Mouse (Mus musculus): ENCODE data around the gene Ccnc. TPM values are rescaled to one million over a fixed set of nuclear protein-coding genes. Genes with fewer than 3 reads are reported as not detected.
A peak's percentile ranks its signal among the peaks of the same experiment; 100 is the strongest.
"Not testable (repeated sequence)": the region's sequence is repeated elsewhere in the genome, so short reads cannot be mapped to it uniquely, and the experiment has no call there.

The Ccnc gene
- polyA plus RNA-seq, 1 experiment from 2014 or later: 67.9 TPM

DNA sequence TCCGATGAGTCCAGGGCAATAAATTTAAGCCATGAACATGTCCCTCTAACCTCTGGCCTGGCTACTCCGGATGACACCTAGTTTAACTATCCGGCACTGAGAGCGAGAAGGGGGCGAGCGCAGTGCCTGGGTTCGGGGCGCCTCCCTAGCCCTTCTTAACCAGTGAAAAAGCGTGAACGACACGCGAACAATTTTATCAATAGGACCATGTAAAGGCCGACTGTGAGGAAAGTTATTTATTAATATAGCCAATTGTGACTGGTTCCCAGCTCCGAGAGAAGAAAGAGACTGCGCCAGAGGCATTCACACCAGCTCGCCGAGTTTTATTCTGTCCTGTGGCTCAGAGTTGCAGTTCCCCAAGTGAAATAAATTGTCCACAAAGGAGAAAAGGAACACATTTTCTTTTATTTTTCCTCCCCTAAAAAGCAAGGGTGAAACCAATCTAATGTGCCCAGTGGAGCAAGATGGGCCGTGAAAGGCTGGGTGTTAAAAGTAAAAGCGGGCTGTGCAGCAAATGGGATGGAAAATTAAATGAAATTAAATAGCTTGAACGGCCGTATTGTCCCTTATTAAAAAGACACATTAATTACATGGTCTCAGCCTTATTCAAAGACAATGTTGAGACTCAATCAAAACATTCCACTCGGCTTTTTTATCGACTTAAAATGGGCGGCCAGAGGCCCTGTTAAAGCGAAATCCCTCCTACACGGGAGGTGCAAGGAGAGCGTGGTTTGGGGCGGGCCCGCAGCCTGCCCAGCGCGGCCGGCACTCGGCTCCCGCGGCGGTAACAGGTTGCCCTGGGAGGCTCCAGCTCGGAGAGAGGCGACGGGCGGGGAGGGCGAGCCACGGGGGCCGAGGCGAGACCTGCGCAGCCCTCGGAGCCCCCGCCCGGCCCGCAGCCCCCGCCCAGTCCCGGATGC lies 39.5 kb upstream of the Ccnc start:
- H3K27ac ChIP-seq (replicated peaks): peak overlapping the region; percentile 73
- WGBS: 1% methylated on average over 51 of the region's 51 CpGs
- peaks cover 51% of the 10 kb centered on the region for H3K4me1 ChIP-seq

DNA sequence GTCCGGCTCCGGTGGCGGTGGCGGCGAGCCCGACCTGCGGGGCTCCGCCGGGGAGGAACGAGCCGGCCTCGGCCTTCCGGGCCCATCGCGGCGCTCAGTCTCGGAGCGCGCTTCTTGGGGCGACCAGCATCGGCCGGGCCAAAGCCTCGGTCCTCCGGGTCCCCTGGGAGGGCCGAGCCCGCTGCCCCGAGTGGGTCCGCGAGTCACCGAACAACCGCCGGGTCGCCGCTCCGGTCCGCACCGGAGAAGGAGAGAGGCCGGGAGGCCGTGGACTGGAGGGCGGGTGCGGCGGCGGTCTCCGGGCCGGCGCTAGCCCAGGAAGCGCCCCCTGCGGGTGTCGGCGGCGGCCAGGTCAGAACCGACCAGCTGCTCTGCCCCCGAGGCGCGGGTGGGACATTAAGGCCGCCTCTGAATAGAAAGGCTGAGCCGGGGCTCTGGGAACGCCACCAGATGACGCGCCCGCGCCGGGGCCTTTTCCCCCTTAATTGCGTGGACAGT lies 38.7 kb upstream of the Ccnc start:
- H3K4me1 ChIP-seq: peaks cover 51% of the 10 kb centered on the region

More for the DNA sequence above, 39.5 kb upstream of the Ccnc start:
- H3K27me3 ChIP-seq (ENCODE audit: low read depth, poor library complexity, severe bottlenecking): peaks cover 100% of the 10 kb centered on the region
- H3K4me3 ChIP-seq: peak overlapping the region; percentile 64
- H3K36me3 ChIP-seq: no peaks in the 10 kb centered on the region
- H3K9me3 ChIP-seq (replicated peaks): no peaks in the 10 kb centered on the region
- DNase-seq (ENCODE audit: low spot score): peak; percentile 72

DNA sequence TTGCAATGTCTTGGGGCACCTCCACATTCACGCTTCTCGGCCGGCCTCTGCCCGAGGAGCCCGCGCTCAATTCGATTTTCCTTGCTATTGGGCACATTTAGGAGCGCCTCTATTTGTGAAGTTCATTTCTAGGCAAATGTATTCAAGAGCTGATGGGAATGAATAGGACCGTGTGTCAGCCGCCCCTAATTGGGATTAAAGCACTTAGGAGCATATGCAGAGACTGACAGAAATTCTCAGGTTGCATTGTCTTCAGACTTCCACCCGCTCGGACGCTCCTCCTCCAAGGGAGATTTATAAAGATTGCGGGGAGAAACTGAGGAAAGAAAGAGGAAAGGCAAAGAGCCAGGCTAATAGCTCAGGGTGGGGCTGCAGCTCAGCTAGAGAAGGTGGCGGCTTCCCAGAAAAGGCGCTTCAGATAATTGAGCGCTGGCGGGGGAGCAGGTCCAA lies 38.0 kb upstream of the Ccnc start:
- H3K4me1 ChIP-seq: peaks cover 49% of the 10 kb centered on the region
- H3K27ac ChIP-seq (replicated peaks): no peak overlapping the region
- no peaks in the 10 kb centered on the region for H3K9me3 ChIP-seq (replicated peaks)
- H3K27me3 ChIP-seq (ENCODE audit: low read depth, poor library complexity, severe bottlenecking): peaks cover 97% of the 10 kb centered on the region
- peak overlapping the region; percentile 64; the same call in 1 of the 2 replicates for H3K4me3 ChIP-seq
- WGBS: under 1% methylated on average over 18 of the region's 18 CpGs
- DNase-seq (ENCODE audit: low spot score): peak; percentile 56
- no peaks in the 10 kb centered on the region for H3K36me3 ChIP-seq

More for the DNA sequence above, 38.7 kb upstream of the Ccnc start:
- Histone ChIP-seq H3K9me3 (replicated peaks) (no peaks in the 10 kb centered on the region), H3K27ac (replicated peaks) (peak overlapping the region; percentile 73), H3K36me3 (no peaks in the 10 kb centered on the region), H3K27me3 (ENCODE audit: low read depth, poor library complexity, severe bottlenecking) (peaks cover 100% of the 10 kb centered on the region), H3K4me3 (peak overlapping the region; percentile 64)
- under 1% methylated on average over 64 of the region's 64 CpGs for WGBS
- DNase-seq (ENCODE audit: low spot score): peak; percentile 81

DNA sequence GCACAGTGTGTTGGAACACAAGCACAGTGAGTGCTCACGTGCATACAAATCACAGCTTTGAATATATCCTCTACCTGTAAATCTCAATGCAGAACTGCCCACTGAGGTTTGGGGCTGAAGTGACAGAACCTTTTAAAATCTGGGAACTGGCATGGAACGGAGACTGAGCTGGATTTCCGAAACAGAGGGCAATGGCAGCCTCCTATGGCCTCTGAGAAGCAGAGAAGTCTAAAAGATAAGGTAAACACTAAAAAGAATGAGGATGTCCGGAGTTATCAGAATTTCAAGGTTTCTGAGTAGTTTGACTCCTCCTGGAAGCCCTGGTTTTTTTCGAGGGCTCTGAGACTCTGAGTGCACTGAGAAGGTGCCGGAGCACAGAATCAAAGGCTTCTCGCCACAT lies 37.3 kb upstream of the Ccnc start:
- Histone ChIP-seq H3K4me1 (peaks cover 45% of the 10 kb centered on the region), H3K27ac (replicated peaks) (no peak overlapping the region), H3K4me3 (no peak overlapping the region), H3K9me3 (replicated peaks) (no peaks in the 10 kb centered on the region), H3K27me3 (ENCODE audit: low read depth, poor library complexity, severe bottlenecking) (peaks cover 97% of the 10 kb centered on the region), H3K36me3 (no peaks in the 10 kb centered on the region)
- peak; percentile 18 for DNase-seq (ENCODE audit: low spot score)
- WGBS: 8% methylated on average over 7 of the region's 7 CpGs

DNA sequence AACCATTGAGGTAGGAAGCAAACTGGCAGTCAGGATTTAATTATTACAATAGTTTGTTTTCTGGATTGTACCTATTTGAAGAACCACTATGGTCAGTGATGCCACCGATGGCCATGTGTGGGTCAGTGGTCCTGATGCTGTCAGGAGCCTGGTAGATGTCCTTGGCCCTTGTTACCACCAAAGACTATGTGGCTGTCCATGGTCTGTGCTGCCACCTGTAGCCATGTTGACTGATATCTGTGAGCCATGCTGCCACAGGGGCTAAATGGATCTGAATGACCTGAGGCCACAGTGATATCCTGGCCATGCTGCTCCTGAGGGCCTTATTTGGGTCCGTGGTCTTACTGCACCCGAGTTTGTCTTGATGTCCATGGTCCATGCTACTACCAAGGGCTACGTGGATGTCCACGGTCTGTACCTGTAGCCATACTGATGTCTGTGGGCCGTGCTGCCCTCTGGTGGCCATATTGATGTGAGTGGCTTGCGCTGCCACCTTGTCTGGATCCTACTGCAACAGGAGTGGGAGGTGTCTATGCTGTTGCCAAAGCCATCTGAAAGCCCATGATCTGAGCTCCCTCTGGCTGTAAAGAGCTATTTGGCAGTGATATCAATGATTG lies 31.8 kb upstream of the Ccnc start:
- Histone ChIP-seq H3K27me3 (ENCODE audit: low read depth, poor library complexity, severe bottlenecking) (peaks cover 43% of the 10 kb centered on the region), H3K4me1 (no peaks in the 10 kb centered on the region), H3K9me3 (replicated peaks) (no peaks in the 10 kb centered on the region), H3K36me3 (no peaks in the 10 kb centered on the region), H3K27ac (replicated peaks) (no peak overlapping the region), H3K4me3 (no peak overlapping the region)
- 39% methylated on average over 7 of the region's 7 CpGs for WGBS
- peak; percentile 46 for DNase-seq (ENCODE audit: low spot score)

DNA sequence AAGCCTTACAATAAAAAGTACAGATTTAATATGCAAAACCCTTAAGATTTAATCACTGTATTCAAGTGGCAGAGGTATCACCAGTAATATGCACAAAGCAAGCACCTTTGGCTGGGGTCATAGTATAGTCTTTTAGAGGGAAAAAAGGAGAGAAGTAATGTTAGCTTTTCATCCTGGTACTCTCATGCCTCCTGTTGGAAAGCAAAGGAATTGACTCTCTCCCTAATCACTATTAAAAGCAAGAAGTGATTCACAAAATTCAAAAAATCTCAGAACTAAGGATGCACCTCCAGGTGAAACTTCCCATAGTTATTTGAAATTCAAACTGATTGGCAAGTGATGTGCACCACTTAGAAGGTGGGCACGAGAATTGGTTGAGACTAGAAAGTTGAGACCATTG lies 22.5 kb upstream of the Ccnc start:
- 53% methylated on average over 1 of the region's 1 CpGs for WGBS
- H3K9me3 ChIP-seq (replicated peaks): no peaks in the 10 kb centered on the region
- no peaks in the 10 kb centered on the region for H3K36me3 ChIP-seq
- no peak overlapping the region for H3K27ac ChIP-seq (replicated peaks)
- no peaks in the 10 kb centered on the region for H3K4me1 ChIP-seq
- no peak overlapping the region for H3K4me3 ChIP-seq
- no peaks in the 10 kb centered on the region for H3K27me3 ChIP-seq (ENCODE audit: low read depth, poor library complexity, severe bottlenecking)
- DNase-seq (ENCODE audit: low spot score): no peak

DNA sequence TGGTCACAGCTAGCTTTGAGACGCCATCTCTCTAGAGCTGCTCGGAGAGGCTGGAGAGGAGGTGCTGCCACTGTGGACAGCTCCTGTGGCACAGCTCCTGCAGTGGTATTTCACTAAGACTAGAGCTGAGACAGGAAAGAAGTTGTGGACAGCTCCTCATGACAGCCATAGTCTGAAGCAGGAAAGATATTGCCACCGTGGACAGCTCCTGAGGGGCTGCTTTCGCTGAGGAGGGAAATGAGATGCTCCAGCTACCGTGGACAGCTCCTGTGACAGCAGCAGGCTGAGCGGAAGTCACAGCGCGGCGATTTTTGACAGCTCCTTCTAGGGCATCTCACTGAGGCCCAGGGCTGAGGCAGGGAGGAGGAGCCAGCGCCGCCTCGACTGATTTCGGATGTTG lies 15.4 kb upstream of the Ccnc start:
- Histone ChIP-seq H3K27me3 (ENCODE audit: low read depth, poor library complexity, severe bottlenecking) (0 out of 2 replicates have a peak, but pooled peaks cover 3% of the 10 kb centered on the region), H3K27ac (replicated peaks) (no peak overlapping the region), H3K4me3 (peak overlapping the region; percentile 33), H3K36me3 (no peaks in the 10 kb centered on the region), H3K9me3 (replicated peaks) (no peaks in the 10 kb centered on the region), H3K4me1 (peaks cover 12% of the 10 kb centered on the region)
- DNase-seq (ENCODE audit: low spot score): peak; percentile 80
- 6% methylated on average over 13 of the region's 13 CpGs for WGBS

DNA sequence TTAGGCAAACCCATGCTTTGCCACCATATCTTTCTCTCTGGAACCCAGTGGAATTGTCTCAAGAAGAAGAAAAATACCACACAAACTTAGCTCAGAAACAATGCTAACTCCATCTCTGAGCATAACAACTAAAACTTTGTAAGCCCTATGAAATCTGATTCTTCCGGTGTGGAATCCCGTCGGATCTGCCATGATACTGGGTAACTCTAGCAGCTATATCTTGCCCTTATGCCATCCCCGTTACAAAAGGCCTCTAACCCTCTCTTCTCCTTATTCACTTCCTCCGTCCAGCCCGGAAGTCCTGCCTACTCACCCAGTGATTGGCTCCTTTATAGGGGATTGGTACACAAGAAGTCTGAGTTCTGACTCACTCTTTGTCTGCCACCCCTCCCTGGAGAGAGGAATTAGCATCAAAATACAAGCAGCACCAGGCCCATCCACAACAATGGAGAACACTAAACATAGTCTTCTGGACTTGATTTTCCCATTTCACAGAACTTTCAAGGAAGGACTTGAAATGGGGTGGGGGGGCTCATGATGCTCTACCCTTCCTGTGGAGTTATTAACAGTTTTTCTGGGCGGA lies 4.7 kb upstream of the Ccnc start:
- no peaks in the 10 kb centered on the region for H3K36me3 ChIP-seq
- H3K27me3 ChIP-seq (ENCODE audit: low read depth, poor library complexity, severe bottlenecking): no peaks in the 10 kb centered on the region
- peak; percentile 31 for DNase-seq (ENCODE audit: low spot score)
- no peaks in the 10 kb centered on the region for H3K9me3 ChIP-seq (replicated peaks)
- peaks cover 10% of the 10 kb centered on the region for H3K4me1 ChIP-seq
- 45% methylated on average over 7 of the region's 7 CpGs for WGBS
- H3K4me3 ChIP-seq: peak overlapping the region; percentile 23; the same call in 1 of the 2 replicates
- peak overlapping the region; percentile 59 for H3K27ac ChIP-seq (replicated peaks)

DNA sequence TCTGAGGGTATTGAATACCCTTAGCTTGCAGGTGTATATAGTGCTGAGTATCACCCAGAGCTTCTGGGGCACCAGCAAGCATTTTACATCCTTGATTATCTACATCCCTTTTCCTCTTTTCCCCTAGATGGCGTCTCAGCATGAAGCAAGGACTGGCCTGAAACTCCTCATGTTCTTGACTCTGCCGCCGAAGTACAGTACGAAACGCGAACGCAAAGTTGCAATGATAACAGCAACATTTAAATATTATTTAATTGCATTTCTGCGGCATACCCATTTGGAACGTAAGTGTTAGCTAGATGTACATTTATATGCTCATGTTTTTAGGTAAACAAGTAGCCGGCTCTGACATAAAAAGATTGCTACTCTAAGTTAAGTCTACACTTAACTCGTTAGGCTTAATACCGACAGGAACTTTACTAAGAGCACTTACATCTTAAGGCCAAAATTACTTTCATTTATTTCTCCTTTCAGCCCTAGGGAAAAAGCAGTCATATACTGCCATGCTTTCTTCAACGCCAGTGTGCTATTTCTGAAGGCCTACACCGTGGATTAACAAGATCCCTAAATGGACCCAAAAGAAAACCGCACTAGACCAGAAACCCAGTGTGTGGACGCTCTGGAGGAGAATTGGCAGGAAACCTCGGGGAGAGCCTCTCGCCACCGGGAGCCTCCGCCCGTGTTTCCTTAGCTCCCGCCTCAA lies 438 bp upstream of the Ccnc start:
- Histone ChIP-seq H3K4me1 (peaks cover 23% of the 10 kb centered on the region), H3K27me3 (ENCODE audit: low read depth, poor library complexity, severe bottlenecking) (no peaks in the 10 kb centered on the region), H3K27ac (replicated peaks) (peak overlapping the region; percentile 92), H3K4me3 (peak overlapping the region; percentile 87), H3K36me3 (peaks cover 4% of the 10 kb centered on the region), H3K9me3 (replicated peaks) (no peaks in the 10 kb centered on the region)
- WGBS: 2% methylated on average over 22 of the region's 22 CpGs
- peak; percentile 33 for DNase-seq (ENCODE audit: low spot score)

DNA sequence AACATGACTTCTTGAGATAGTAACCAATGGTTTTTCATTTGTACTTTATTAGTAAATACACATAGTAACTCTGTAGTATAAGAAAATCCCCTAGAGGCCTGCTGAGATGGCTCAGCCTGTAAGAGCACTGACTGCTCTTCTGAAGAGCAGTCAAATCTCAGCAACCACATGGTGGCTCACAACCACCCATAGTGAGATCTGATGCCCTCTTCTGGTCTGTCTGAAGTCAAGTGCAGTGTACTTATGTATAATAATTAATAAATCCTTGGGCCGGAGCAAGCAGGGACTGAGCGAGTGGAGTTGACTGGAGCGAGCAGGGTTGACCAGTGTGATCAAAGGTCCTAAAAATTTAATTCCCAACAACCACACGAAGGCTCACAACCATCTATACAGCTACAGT lies 11.7 kb downstream of the Ccnc start:
- no peaks in the 10 kb centered on the region for H3K4me1 ChIP-seq
- no peaks in the 10 kb centered on the region for H3K9me3 ChIP-seq (replicated peaks)
- H3K27me3 ChIP-seq (ENCODE audit: low read depth, poor library complexity, severe bottlenecking): no peaks in the 10 kb centered on the region
- no peak overlapping the region for H3K27ac ChIP-seq (replicated peaks)
- WGBS: 96% methylated on average over 4 of the region's 4 CpGs
- no peak overlapping the region for H3K4me3 ChIP-seq
- no peak for DNase-seq (ENCODE audit: low spot score)
- peaks cover 80% of the 10 kb centered on the region for H3K36me3 ChIP-seq

DNA sequence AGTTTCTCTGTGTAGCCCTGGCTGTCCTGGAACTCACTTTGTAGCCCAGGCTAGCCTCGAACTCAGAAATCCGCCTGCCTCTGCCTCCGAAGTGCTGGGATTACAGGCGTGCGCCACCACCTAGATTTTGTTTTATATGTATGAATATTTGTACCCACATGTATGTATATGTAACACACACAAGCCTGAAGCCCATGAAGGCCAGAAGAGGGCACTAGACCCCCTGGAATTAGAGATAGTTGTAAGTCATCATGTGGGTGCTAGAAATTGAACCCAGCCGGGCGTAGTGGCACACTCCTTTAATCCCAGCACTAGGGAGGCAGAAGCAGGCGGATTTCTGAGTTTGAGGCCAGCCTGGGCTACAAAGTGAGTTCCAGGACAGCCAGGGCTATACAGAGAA lies 16.6 kb downstream of the Ccnc start:
- not testable (repeated sequence) for H3K27ac ChIP-seq (replicated peaks); H3K9me3 ChIP-seq (replicated peaks); DNase-seq (ENCODE audit: low spot score); H3K27me3 ChIP-seq (ENCODE audit: low read depth, poor library complexity, severe bottlenecking); H3K4me3 ChIP-seq; H3K4me1 ChIP-seq
- 95% methylated on average over 8 of the region's 8 CpGs for WGBS
- H3K36me3 ChIP-seq: peaks cover 59% of the 10 kb centered on the region

DNA sequence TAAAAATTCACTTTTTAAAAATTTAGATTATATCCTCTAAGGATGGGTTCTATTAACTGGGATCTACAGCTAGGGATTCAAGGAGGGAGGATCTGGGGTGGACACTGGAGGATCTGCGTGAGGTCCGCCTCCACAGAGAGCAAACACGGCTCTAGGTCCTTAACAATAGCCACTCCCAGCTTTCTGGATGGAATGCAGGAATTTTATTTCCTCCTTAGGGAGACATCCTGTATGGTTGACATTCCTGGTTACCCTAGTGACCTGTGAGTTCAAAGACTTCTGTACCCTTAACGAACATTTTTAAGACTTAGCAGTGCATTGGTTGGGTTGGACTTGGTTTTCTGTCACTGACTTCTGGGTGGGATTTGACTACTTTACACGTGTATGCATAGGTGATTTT lies 18.2 kb downstream of the Ccnc start:
- no peak for DNase-seq (ENCODE audit: low spot score)
- 81% methylated on average over 5 of the region's 5 CpGs for WGBS
- H3K36me3 ChIP-seq: peaks cover 49% of the 10 kb centered on the region

More for the DNA sequence above, 18.2 kb downstream of the Ccnc start:
- Histone ChIP-seq H3K27me3 (ENCODE audit: low read depth, poor library complexity, severe bottlenecking) (no peaks in the 10 kb centered on the region), H3K27ac (replicated peaks) (no peak overlapping the region), H3K4me3 (no peak overlapping the region), H3K9me3 (replicated peaks) (no peaks in the 10 kb centered on the region), H3K4me1 (no peaks in the 10 kb centered on the region)
